Mouse (Mus musculus): ENCODE measurements around the gene Grin2c. TPM values are rescaled to one million over a fixed set of nuclear protein-coding genes. Genes with fewer than 3 reads are reported as not detected.

Grin2c gene
- 0.10 and 0.33 TPM in 2 replicates for polyA plus RNA-seq (2012; rRNA removed)

DNA sequence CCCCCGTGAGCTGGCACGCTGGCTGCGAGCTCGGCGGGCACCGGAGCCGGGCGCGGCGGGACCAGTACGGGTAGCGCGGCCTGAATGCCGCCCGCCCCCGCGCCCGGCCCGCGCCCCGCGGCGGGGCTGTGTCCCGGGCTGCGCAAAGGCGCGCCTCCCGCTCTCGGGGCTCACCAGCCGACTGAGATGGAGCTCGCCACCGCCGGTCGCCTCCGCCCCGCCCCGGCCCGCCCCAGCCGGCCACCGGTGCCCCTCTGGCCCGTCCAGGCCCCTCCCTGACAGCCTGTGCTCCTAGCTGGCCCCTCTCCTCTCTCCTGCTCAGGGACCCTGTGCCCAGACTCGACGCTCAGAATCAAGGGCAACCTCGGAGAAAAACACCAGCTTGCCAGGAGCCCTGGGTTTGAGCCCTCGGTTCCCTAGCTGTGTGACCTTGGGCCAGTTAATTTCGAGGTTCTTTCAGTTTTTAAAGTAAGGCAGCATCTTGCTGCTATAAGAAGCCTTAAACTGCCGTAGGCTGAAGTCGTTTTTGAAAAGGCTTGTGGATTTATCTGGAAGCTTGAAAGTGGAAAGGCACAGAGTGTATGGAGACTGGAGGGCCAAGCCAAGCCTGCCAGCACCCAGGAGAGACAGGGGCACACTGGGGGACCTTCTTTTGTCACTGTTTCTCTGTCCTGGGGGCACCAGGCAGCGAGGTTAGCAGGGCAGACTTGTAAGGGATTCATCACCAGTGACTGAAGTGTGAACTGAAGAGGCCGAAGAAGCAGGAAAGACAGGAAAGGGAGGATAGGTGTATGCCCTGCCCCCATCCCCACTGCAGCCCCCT lies at the start of gene Grin2c:
TSS of gene Grin2c (minus strand) at position 183 of the 823 bp plus-strand sequence.
- WGBS, result 8% methylated on average over 45 of the region's 50 CpGs
- H3K27me3 ChIP-seq (ENCODE audit: control insufficient read depth, insufficient read depth, low read length), result peaks cover 38% of the 10 kb centered on the region
- TF ChIP-seq CTCF (IDR thresholded peaks at IDR 0.05; ENCODE audit: extremely low read depth, insufficient read length, insufficient replicate concordance, low read depth, low read length) (no peak), POLR2A (IDR thresholded peaks at IDR 0.05; ENCODE audit: low read depth, low read length) (no peak)
- no peak within 1 kb of the TSS for H3K4me3 ChIP-seq (ENCODE audit: low read depth, low read length)
- H3K27ac ChIP-seq (ENCODE audit: insufficient read depth, low read depth, low read length), result no peak within 1 kb of the TSS
- H3K4me1 ChIP-seq (ENCODE audit: control insufficient read depth, insufficient read depth, insufficient read length, low read length), result peaks cover 4% of the 10 kb centered on the region; the same call in 1 of the 2 replicates
- peaks cover 4% of the 10 kb centered on the region; the same call in 1 of the 2 replicates for H3K36me3 ChIP-seq (ENCODE audit: control insufficient read depth, insufficient read depth, low read length)

DNA sequence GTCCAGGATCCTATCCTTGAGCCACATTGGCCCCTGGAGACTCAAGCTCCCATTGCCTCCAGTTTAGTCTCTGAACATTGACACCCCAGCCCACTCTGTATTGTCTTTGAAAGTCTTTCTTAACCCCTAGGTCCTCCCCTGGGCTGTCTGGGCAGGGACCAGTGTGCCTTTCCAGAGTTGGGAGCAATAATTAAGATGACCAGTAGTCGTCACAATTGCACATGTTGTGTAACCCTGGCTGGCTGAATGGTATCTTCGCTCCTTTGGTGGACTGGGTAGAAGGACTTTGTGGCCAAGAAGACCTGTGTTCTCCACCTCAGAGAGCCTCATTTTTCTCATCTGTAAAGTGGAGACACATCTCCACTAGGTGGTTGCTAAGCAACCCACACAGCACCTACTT lies 47.2 kb upstream of the Grin2c start:
- Histone ChIP-seq H3K4me3 (ENCODE audit: low read depth, low read length) (no peak overlapping the region), H3K4me1 (ENCODE audit: control insufficient read depth, insufficient read depth, insufficient read length, low read length) (no peaks in the 10 kb centered on the region), H3K27me3 (ENCODE audit: control insufficient read depth, insufficient read depth, low read length) (peaks cover 44% of the 10 kb centered on the region)

DNA sequence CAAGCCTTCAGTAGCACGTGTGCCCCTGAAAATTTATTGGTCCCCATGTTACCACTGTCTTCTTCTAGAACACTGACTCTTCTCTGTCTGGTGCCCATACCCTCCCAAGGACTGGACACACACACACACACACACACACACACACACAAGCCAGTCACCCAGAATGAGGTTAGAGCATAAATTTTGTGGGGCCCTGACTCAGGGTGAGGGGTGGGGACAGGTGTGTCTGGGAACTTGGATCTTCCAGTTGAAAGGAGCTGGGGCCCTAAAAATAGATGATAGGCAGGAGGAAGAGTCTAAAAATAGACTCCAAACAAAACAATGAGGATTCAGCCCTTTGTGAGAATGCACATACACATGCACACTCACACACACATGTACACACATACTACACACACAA lies 41.7 kb upstream of the Grin2c start:
- TF ChIP-seq CTCF (IDR thresholded peaks at IDR 0.05; ENCODE audit: extremely low read depth, insufficient read length, insufficient replicate concordance, low read depth, low read length) (no peak), POLR2A (IDR thresholded peaks at IDR 0.05; ENCODE audit: low read depth, low read length) (no peak)
- no peaks in the 10 kb centered on the region for H3K4me1 ChIP-seq (ENCODE audit: control insufficient read depth, insufficient read depth, insufficient read length, low read length)
- no peaks in the 10 kb centered on the region for H3K36me3 ChIP-seq (ENCODE audit: control insufficient read depth, insufficient read depth, low read length)
- peaks cover 4% of the 10 kb centered on the region; the same call in 1 of the 2 replicates for H3K27me3 ChIP-seq (ENCODE audit: control insufficient read depth, insufficient read depth, low read length)
- H3K27ac ChIP-seq (ENCODE audit: insufficient read depth, low read depth, low read length), result no peak overlapping the region
- 42% methylated on average over 1 of the region's 1 CpGs for WGBS
- no peak overlapping the region for H3K4me3 ChIP-seq (ENCODE audit: low read depth, low read length)

More for the DNA sequence above, 47.2 kb upstream of the Grin2c start:
- H3K36me3 ChIP-seq (ENCODE audit: control insufficient read depth, insufficient read depth, low read length), result no peaks in the 10 kb centered on the region
- H3K27ac ChIP-seq (ENCODE audit: insufficient read depth, low read depth, low read length), result no peak overlapping the region
- no peak for TF ChIP-seq CTCF (IDR thresholded peaks at IDR 0.05; ENCODE audit: extremely low read depth, insufficient read length, insufficient replicate concordance, low read depth, low read length)
- no peak for TF ChIP-seq POLR2A (IDR thresholded peaks at IDR 0.05; ENCODE audit: low read depth, low read length)
- 18% methylated on average over 2 of the region's 2 CpGs for WGBS

DNA sequence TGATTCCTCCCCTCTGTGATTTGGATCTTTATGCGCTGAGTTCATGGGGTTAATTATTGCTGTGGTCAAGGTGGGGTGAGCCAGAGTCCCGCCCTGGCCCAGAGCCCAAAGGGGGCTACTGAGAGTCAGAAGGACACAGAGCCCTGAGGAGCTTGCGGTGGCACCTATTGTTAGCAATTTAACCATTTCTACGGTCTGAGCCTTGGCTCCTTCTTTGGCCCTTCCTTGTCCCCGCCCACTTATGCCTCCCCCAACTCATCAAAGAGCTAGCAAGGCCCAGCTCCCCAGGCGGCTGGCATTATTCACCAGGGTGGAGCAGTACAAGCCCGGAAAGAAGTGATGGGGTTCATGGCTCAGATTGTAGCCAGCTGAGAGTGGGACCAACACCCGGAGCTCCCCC lies 39.8 kb upstream of the Grin2c start, which contains the start of gene Otop2:
TSS of gene Otop2 (plus strand) at position 301 of the 400 bp plus-strand sequence.
- TF ChIP-seq POLR2A (IDR thresholded peaks at IDR 0.05; ENCODE audit: low read depth, low read length) (no peak), CTCF (IDR thresholded peaks at IDR 0.05; ENCODE audit: extremely low read depth, insufficient read length, insufficient replicate concordance, low read depth, low read length) (no peak)

DNA sequence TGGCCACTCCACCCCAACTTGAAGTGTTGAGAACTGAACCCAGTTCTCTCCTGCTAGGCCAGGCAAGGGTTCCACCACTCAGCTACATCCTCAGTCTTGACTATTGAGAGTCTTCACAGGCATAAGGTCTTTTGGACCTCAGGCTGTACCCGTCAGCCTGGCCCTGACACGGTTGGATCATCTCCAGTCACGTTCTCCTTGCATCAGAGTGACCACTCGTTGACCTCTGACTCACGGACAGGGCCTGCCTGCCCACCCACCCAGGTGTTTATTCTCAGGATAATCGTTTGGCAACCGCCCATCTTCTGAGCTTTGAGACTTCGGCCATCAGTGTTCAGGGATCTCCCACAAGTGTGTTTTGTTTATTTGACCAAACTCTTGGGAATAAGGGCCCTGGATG lies 36.1 kb upstream of the Grin2c start:
- TF ChIP-seq POLR2A (IDR thresholded peaks at IDR 0.05; ENCODE audit: low read depth, low read length) (no peak), CTCF (IDR thresholded peaks at IDR 0.05; ENCODE audit: extremely low read depth, insufficient read length, insufficient replicate concordance, low read depth, low read length) (no peak)
- Histone ChIP-seq H3K36me3 (ENCODE audit: control insufficient read depth, insufficient read depth, low read length) (no peaks in the 10 kb centered on the region), H3K4me1 (ENCODE audit: control insufficient read depth, insufficient read depth, insufficient read length, low read length) (no peaks in the 10 kb centered on the region), H3K27ac (ENCODE audit: insufficient read depth, low read depth, low read length) (no peak overlapping the region), H3K27me3 (ENCODE audit: control insufficient read depth, insufficient read depth, low read length) (no peaks in the 10 kb centered on the region), H3K4me3 (ENCODE audit: low read depth, low read length) (no peak overlapping the region)
- 43% methylated on average over 8 of the region's 8 CpGs for WGBS

More for the DNA sequence above, 39.8 kb upstream of the Grin2c start, which contains the start of gene Otop2:
- 43% methylated on average over 8 of the region's 8 CpGs for WGBS
- H3K36me3 ChIP-seq (ENCODE audit: control insufficient read depth, insufficient read depth, low read length), result no peaks in the 10 kb centered on the region
- no peak within 1 kb of the TSS for H3K4me3 ChIP-seq (ENCODE audit: low read depth, low read length)
- no peak within 1 kb of the TSS for H3K27ac ChIP-seq (ENCODE audit: insufficient read depth, low read depth, low read length)
- no peaks in the 10 kb centered on the region for H3K4me1 ChIP-seq (ENCODE audit: control insufficient read depth, insufficient read depth, insufficient read length, low read length)
- no peaks in the 10 kb centered on the region for H3K27me3 ChIP-seq (ENCODE audit: control insufficient read depth, insufficient read depth, low read length)

GRCm38 (mm10) chr11:115301351-115301750 lies 34.3 kb upstream of the Grin2c start:
- 70% methylated on average over 2 of the region's 2 CpGs for WGBS
- TF ChIP-seq POLR2A (IDR thresholded peaks at IDR 0.05; ENCODE audit: low read depth, low read length) (no peak), CTCF (IDR thresholded peaks at IDR 0.05; ENCODE audit: extremely low read depth, insufficient read length, insufficient replicate concordance, low read depth, low read length) (no peak)
- no peaks in the 10 kb centered on the region for H3K27me3 ChIP-seq (ENCODE audit: control insufficient read depth, insufficient read depth, low read length)
- peaks cover 6% of the 10 kb centered on the region for H3K4me1 ChIP-seq (ENCODE audit: control insufficient read depth, insufficient read depth, insufficient read length, low read length)
- H3K36me3 ChIP-seq (ENCODE audit: control insufficient read depth, insufficient read depth, low read length), result no peaks in the 10 kb centered on the region
- H3K27ac ChIP-seq (ENCODE audit: insufficient read depth, low read depth, low read length), result no peak overlapping the region
- H3K4me3 ChIP-seq (ENCODE audit: low read depth, low read length), result no peak overlapping the region

DNA sequence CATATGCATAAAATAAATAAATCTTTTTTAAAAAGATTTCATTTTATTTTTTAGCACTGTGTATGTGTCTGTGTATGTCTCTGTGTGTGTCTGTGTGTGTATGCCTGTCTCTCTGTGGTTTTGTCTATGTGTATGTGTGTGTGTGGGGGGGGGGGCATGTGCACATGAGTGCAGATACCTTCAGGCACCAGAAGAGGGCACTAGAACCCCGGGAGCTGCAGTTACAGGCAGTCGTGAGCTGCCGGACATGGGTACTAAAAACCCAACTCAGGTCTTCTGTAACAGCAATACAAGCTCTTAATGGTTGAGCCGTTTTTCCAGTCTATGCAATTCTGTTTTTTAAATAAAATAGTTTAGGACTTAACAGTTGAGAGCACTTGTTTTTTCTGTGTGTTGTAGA lies 33.7 kb upstream of the Grin2c start:
- no peaks in the 10 kb centered on the region for H3K27me3 ChIP-seq (ENCODE audit: control insufficient read depth, insufficient read depth, low read length)
- no peak overlapping the region for H3K27ac ChIP-seq (ENCODE audit: insufficient read depth, low read depth, low read length)
- 86% methylated on average over 4 of the region's 4 CpGs for WGBS
- no peak overlapping the region for H3K4me3 ChIP-seq (ENCODE audit: low read depth, low read length)
- peaks cover 6% of the 10 kb centered on the region for H3K4me1 ChIP-seq (ENCODE audit: control insufficient read depth, insufficient read depth, insufficient read length, low read length)
- no peaks in the 10 kb centered on the region for H3K36me3 ChIP-seq (ENCODE audit: control insufficient read depth, insufficient read depth, low read length)
- no peak for TF ChIP-seq POLR2A (IDR thresholded peaks at IDR 0.05; ENCODE audit: low read depth, low read length)
- TF ChIP-seq CTCF (IDR thresholded peaks at IDR 0.05; ENCODE audit: extremely low read depth, insufficient read length, insufficient replicate concordance, low read depth, low read length), result no peak; the same call in 1 of the 2 replicates

Data from small intestine, adult 2 months (tissue).